Mouse (Mus musculus): Measurements from ENCODE around the gene Gpr162. TPM values are rescaled to one million over a fixed set of nuclear protein-coding genes. Genes with fewer than 3 reads are reported as not detected.
"Not testable (repeated sequence)": the region's sequence is repeated elsewhere in the genome, so short reads cannot be mapped to it uniquely, and the experiment has no call there.

Gpr162 gene
- total and polyA plus RNA-seq, 3 experiments, result 0.41 to 1.0 (median 0.44) TPM

- Histone ChIP-seq H3K27me3 (ENCODE audit: control insufficient read depth, insufficient read depth, low read length) (no peaks in the 10 kb centered on the region), H3K79me2 (replicated peaks; ENCODE audit: control insufficient read depth, insufficient read depth, low read length) (no peaks in the 10 kb centered on the region), H3K27ac (no peak overlapping the region), H3K9ac (ENCODE audit: low read depth, low read length) (no peak overlapping the region), H3K4me1 (ENCODE audit: control insufficient read depth, insufficient read depth, low read length) (no peaks in the 10 kb centered on the region), H3K36me3 (ENCODE audit: control insufficient read depth, insufficient read depth, low read length) (no peaks in the 10 kb centered on the region), H3K4me3 (no peak overlapping the region)
- intact Hi-C loops (cut with DNase I), result no loop called here
- no peak for DNase-seq
- 70% methylated on average over 7 of the region's 7 CpGs for WGBS
- TF ChIP-seq EP300 (IDR thresholded peaks at IDR 0.05; ENCODE audit: insufficient read depth, low read depth, low read length) (no peak), CTCF (IDR thresholded peaks at IDR 0.05) (no peak), POLR2A (IDR thresholded peaks at IDR 0.05; ENCODE audit: insufficient read depth, low read depth, low read length) (no peak)
Observed at GRCm38 (mm10) chr6:124836411-124836810, 27.4 kb downstream of the Gpr162 start.

- 64% methylated on average over 10 of the region's 10 CpGs for WGBS
- Histone ChIP-seq H3K27me3 (ENCODE audit: control insufficient read depth, insufficient read depth, low read length) (no peaks in the 10 kb centered on the region), H3K4me3 (no peak overlapping the region), H3K9ac (ENCODE audit: low read depth, low read length) (no peak overlapping the region), H3K4me1 (ENCODE audit: control insufficient read depth, insufficient read depth, low read length) (no peaks in the 10 kb centered on the region), H3K27ac (no peak overlapping the region), H3K79me2 (replicated peaks; ENCODE audit: control insufficient read depth, insufficient read depth, low read length) (no peaks in the 10 kb centered on the region), H3K36me3 (ENCODE audit: control insufficient read depth, insufficient read depth, low read length) (no peaks in the 10 kb centered on the region)
- no peak for DNase-seq
- TF ChIP-seq CTCF (IDR thresholded peaks at IDR 0.05), result no peak
- no peak for TF ChIP-seq EP300 (IDR thresholded peaks at IDR 0.05; ENCODE audit: insufficient read depth, low read depth, low read length)
- no peak for TF ChIP-seq POLR2A (IDR thresholded peaks at IDR 0.05; ENCODE audit: insufficient read depth, low read depth, low read length)
- intact Hi-C loops (cut with DNase I), result no loop called here
Observed at GRCm38 (mm10) chr6:124835531-124835930, 28.3 kb downstream of the Gpr162 start.

GRCm38 (mm10) chr6:124834512-124835081 is 29.2 kb downstream of the Gpr162 start:
- no peak for DNase-seq
- Histone ChIP-seq H3K4me1 (ENCODE audit: control insufficient read depth, insufficient read depth, low read length) (no peaks in the 10 kb centered on the region), H3K9ac (ENCODE audit: low read depth, low read length) (no peak overlapping the region), H3K4me3 (no peak overlapping the region), H3K27me3 (ENCODE audit: control insufficient read depth, insufficient read depth, low read length) (no peaks in the 10 kb centered on the region), H3K27ac (no peak overlapping the region), H3K79me2 (replicated peaks; ENCODE audit: control insufficient read depth, insufficient read depth, low read length) (no peaks in the 10 kb centered on the region), H3K36me3 (ENCODE audit: control insufficient read depth, insufficient read depth, low read length) (no peaks in the 10 kb centered on the region)
- intact Hi-C loops (cut with DNase I), result no loop called here
- 76% methylated on average over 6 of the region's 6 CpGs for WGBS
- TF ChIP-seq EP300 (IDR thresholded peaks at IDR 0.05; ENCODE audit: insufficient read depth, low read depth, low read length) (no peak), CTCF (IDR thresholded peaks at IDR 0.05) (no peak), POLR2A (IDR thresholded peaks at IDR 0.05; ENCODE audit: insufficient read depth, low read depth, low read length) (no peak)

- no peaks in the 10 kb centered on the region for H3K79me2 ChIP-seq (replicated peaks; ENCODE audit: control insufficient read depth, insufficient read depth, low read length)
- intact Hi-C loops (cut with DNase I), result no loop called here
- peaks cover 1% of the 10 kb centered on the region; the same call in 1 of the 2 replicates for H3K4me1 ChIP-seq (ENCODE audit: control insufficient read depth, insufficient read depth, low read length)
- H3K27me3 ChIP-seq (ENCODE audit: control insufficient read depth, insufficient read depth, low read length), result no peaks in the 10 kb centered on the region
- no peaks in the 10 kb centered on the region for H3K36me3 ChIP-seq (ENCODE audit: control insufficient read depth, insufficient read depth, low read length)
- H3K4me3 ChIP-seq, result no peak overlapping the region
- 89% methylated on average over 8 of the region's 8 CpGs for WGBS
- TF ChIP-seq POLR2A (IDR thresholded peaks at IDR 0.05; ENCODE audit: insufficient read depth, low read depth, low read length) (no peak), CTCF (IDR thresholded peaks at IDR 0.05) (no peak), EP300 (IDR thresholded peaks at IDR 0.05; ENCODE audit: insufficient read depth, low read depth, low read length) (no peak)
- no peak overlapping the region for H3K9ac ChIP-seq (ENCODE audit: low read depth, low read length)
- DNase-seq, result no peak
- H3K27ac ChIP-seq, result no peak overlapping the region
Observed at GRCm38 (mm10) chr6:124831649-124832048, 32.1 kb downstream of the Gpr162 start.

- DNase-seq; intact Hi-C loops (cut with DNase I); H3K4me1 ChIP-seq (ENCODE audit: control insufficient read depth, insufficient read depth, low read length); H3K27ac ChIP-seq; H3K36me3 ChIP-seq (ENCODE audit: control insufficient read depth, insufficient read depth, low read length); H3K4me3 ChIP-seq; H3K9ac ChIP-seq (ENCODE audit: low read depth, low read length); H3K27me3 ChIP-seq (ENCODE audit: control insufficient read depth, insufficient read depth, low read length); H3K79me2 ChIP-seq (replicated peaks; ENCODE audit: control insufficient read depth, insufficient read depth, low read length): not testable (repeated sequence)
- WGBS, result 96% methylated on average over 4 of the region's 4 CpGs
Observed at GRCm38 (mm10) chr6:124831199-124831598, 32.6 kb downstream of the Gpr162 start.

GRCm38 (mm10) chr6:124829799-124830700 is 33.7 kb downstream of the Gpr162 start:
- H3K79me2 ChIP-seq (replicated peaks; ENCODE audit: control insufficient read depth, insufficient read depth, low read length), result no peaks in the 10 kb centered on the region
- intact Hi-C loops (cut with DNase I), result no loop called here
- WGBS, result under 1% methylated on average over 38 of the region's 38 CpGs

More at GRCm38 (mm10) chr6:124829799-124830700, 33.7 kb downstream of the Gpr162 start:
- Histone ChIP-seq H3K27me3 (ENCODE audit: control insufficient read depth, insufficient read depth, low read length) (no peaks in the 10 kb centered on the region), H3K9ac (ENCODE audit: low read depth, low read length) (peak overlapping the region; percentile 60), H3K4me1 (ENCODE audit: control insufficient read depth, insufficient read depth, low read length) (peaks cover 1% of the 10 kb centered on the region; the same call in 1 of the 2 replicates), H3K27ac (peak overlapping the region; percentile 94), H3K4me3 (peak overlapping the region; percentile 81), H3K36me3 (ENCODE audit: control insufficient read depth, insufficient read depth, low read length) (no peaks in the 10 kb centered on the region)
- DNase-seq, result peak; percentile 91 to 95
- peak; percentile 31 for TF ChIP-seq CTCF (IDR thresholded peaks at IDR 0.05)
- TF ChIP-seq EP300 (IDR thresholded peaks at IDR 0.05; ENCODE audit: insufficient read depth, low read depth, low read length), result peak; percentile 82; the same call in 1 of the 2 replicates
- peak; percentile 84 for TF ChIP-seq POLR2A (IDR thresholded peaks at IDR 0.05; ENCODE audit: insufficient read depth, low read depth, low read length)

All from heart, adult 2 months (tissue).